Mouse (Mus musculus) myocyte (in vitro differentiated cells): ENCODE results near the gene Kif1b.

Experiments
- CEBPB ChIP-seq: IDR thresholded peaks from 2 replicates; pipeline ENCODE4 v1.6.1; 2011; ENCODE audit warnings: mild to moderate bottlenecking, moderate library complexity; ENCODE audit not compliant: poor library complexity, insufficient read depth, severe bottlenecking
- E2F4 ChIP-seq: IDR thresholded peaks from one replicate; pipeline ENCODE4 v1.6.1; 2011; ENCODE audit warnings: mild to moderate bottlenecking, control low read depth, moderate library complexity; ENCODE audit not compliant: insufficient read depth
- MAX ChIP-seq: IDR thresholded peaks from one replicate; pipeline ENCODE4 v1.6.1; 2011; ENCODE audit warnings: low read depth, mild to moderate bottlenecking, control low read depth
- MYOD1 ChIP-seq, 3 experiments: IDR thresholded peaks; one replicate each; pipeline ENCODE4 v1.6.1; 2011; ENCODE audit warnings: control low read depth in 2 of 3, low read depth in 2 of 3, mild to moderate bottlenecking in 2 of 3, moderate library complexity in 1 of 3; ENCODE audit not compliant: insufficient read length in 2 of 3, control insufficient read depth in 1 of 3
- POLR2A ChIP-seq: IDR thresholded peaks from one replicate; pipeline ENCODE4 v1.6.1; 2011; ENCODE audit warnings: low read depth, mild to moderate bottlenecking, control low read depth, moderate library complexity; ENCODE audit not compliant: insufficient read length
- POLR2AphosphoS2 ChIP-seq: IDR thresholded peaks from one replicate; pipeline ENCODE4 v1.6.1; 2011; ENCODE audit warnings: low read depth, control low read depth; ENCODE audit not compliant: insufficient read length
- REST ChIP-seq: IDR thresholded peaks from one replicate; pipeline ENCODE4 v1.6.1; 2011; ENCODE audit warnings: mild to moderate bottlenecking, control low read depth, moderate library complexity; ENCODE audit not compliant: insufficient read depth, insufficient read length
- SRF ChIP-seq: IDR thresholded peaks from one replicate; pipeline ENCODE4 v1.6.1; 2011; ENCODE audit warnings: low read depth; ENCODE audit not compliant: control insufficient read depth, insufficient read length
- TCF12 ChIP-seq: IDR thresholded peaks from one replicate; pipeline ENCODE4 v1.6.1; 2011; ENCODE audit warnings: mild to moderate bottlenecking, control low read depth; ENCODE audit not compliant: poor library complexity, insufficient read depth, severe bottlenecking
- TCF3 ChIP-seq: IDR thresholded peaks from one replicate; pipeline ENCODE4 v1.6.1; 2011; ENCODE audit warnings: low read depth, control low read depth; ENCODE audit not compliant: insufficient read length
- USF1 ChIP-seq: IDR thresholded peaks from one replicate; pipeline ENCODE4 v1.6.1; 2011; ENCODE audit warnings: low read depth, mild to moderate bottlenecking, control low read depth, moderate library complexity

DNA sequence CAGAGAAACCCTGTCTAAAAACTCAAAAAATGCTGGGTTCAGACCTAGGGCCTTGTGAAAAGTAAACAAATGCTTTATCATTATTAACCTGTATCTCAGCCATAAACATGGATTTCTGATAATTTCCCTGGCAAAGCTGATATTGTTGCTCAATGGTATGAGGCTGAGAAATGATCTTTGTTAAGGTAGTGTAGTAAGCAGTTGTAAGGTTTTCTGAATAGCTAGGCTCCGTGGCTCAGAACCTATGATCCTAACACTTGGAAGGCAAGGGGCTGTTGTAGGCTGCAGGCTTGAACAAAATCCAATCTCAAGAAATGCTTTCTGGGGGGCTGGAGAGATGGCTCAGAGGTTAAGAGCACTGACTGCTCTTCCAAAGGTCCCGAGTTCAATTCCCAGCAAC, 118.9 kb downstream of the Kif1b start:
- TF ChIP-seq POLR2A, result no peak
- no peak for TF ChIP-seq USF1
- no peak for TF ChIP-seq MAX
- TF ChIP-seq CEBPB, result no peak
- TF ChIP-seq TCF12, result no peak
- TF ChIP-seq MYOD1 (IDR thresholded peaks at IDR 0.05; ENCODE audit: control insufficient read depth in 1 of 3, insufficient read length in 2 of 3, low read depth in 2 of 3), result no peak
- TF ChIP-seq POLR2AphosphoS2, result no peak
- TF ChIP-seq E2F4, result no peak
- TF ChIP-seq TCF3, result no peak
- TF ChIP-seq SRF, result no peak
- TF ChIP-seq REST, result no peak
